Mouse (Mus musculus): ENCODE results near the gene Krtap5-4. TPM values are rescaled to one million over a fixed set of nuclear protein-coding genes. Genes with fewer than 3 reads are reported as not detected.

The Krtap5-4 gene
- total RNA-seq, 1 experiment from 2014 or later, result not detected

Other genes with a start within 250 kb of the Krtap5-4 start
- gene Mob2, start 242.5 kb upstream of the Krtap5-4 start, total RNA-seq (2017), result 41.2 and 45.7 TPM in 2 replicates
- gene Dusp8, start 207.7 kb upstream of the Krtap5-4 start, total RNA-seq (2017), result under 0.01 TPM in 1 of 2 replicates, not detected in the other
- gene Gm45618, start 182.8 kb upstream of the Krtap5-4 start, total RNA-seq (2017), result not detected in 2 replicates
- gene Gm39115, start 167.5 kb upstream of the Krtap5-4 start, total RNA-seq (2017), result not detected in 2 replicates
- gene Gm45337, start 158.9 kb upstream of the Krtap5-4 start, total RNA-seq (2017), result not detected in 2 replicates
- not detected in 2 replicates for gene Gm29735, start 146.4 kb upstream of the Krtap5-4 start, total RNA-seq (2017)
- not detected in 2 replicates for gene Gm4553, start 137.8 kb upstream of the Krtap5-4 start, total RNA-seq (2017)
- not detected in 2 replicates for gene Krtap5-2, start 127.5 kb upstream of the Krtap5-4 start, total RNA-seq (2017)
- gene Gm10153, start 113.2 kb upstream of the Krtap5-4 start, total RNA-seq (2017), result not detected in 2 replicates
- not detected in 2 replicates for gene Krtap5-3, start 102.2 kb upstream of the Krtap5-4 start, total RNA-seq (2017)
- not detected in 2 replicates for gene Gm7579, start 91.7 kb upstream of the Krtap5-4 start, total RNA-seq (2017)
- not detected in 2 replicates for gene Krtap5-5, start 73.6 kb upstream of the Krtap5-4 start, total RNA-seq (2017)
- gene Gm40460, start 62.5 kb upstream of the Krtap5-4 start, total RNA-seq (2017), result not detected in 2 replicates
- gene Gm2431, start 45.2 kb upstream of the Krtap5-4 start, total RNA-seq (2017), result not detected in 2 replicates
- not detected in 2 replicates for gene Gm4559, start 29.2 kb upstream of the Krtap5-4 start, total RNA-seq (2017)
- not detected in 2 replicates for gene Krtap5-1, start 6.4 kb upstream of the Krtap5-4 start, total RNA-seq (2017)
- not detected in 2 replicates for gene Ifitm10, start 70.2 kb downstream of the Krtap5-4 start, total RNA-seq (2017)
- 12.4 and 58.4 TPM in 2 replicates for gene Gm49369, start 79.1 kb downstream of the Krtap5-4 start, total RNA-seq (2017)
- 114 and 134 TPM in 2 replicates for gene Ctsd, start 84.5 kb downstream of the Krtap5-4 start, total RNA-seq (2017)
- gene Syt8, start 131.3 kb downstream of the Krtap5-4 start, total RNA-seq (2017), result not detected in 2 replicates
- 1.8 and 3.7 TPM in 2 replicates for gene Tnni2, start 138.3 kb downstream of the Krtap5-4 start, total RNA-seq (2017)
- 96.5 and 108 TPM in 2 replicates for gene Lsp1, start 157.3 kb downstream of the Krtap5-4 start, total RNA-seq (2017)
- gene Tnnt3, start 195.3 kb downstream of the Krtap5-4 start, total RNA-seq (2017), result 1.2 TPM in 1 of 2 replicates, not detected in the other
- 20.5 and 55.4 TPM in 2 replicates for gene Mrpl23, start 229.1 kb downstream of the Krtap5-4 start, total RNA-seq (2017)

Data from common myeloid progenitor, adult 5-6 weeks (primary cell).